Mouse (Mus musculus) heart, postnatal 10 days (tissue): ENCODE results near the gene Tmem63a. TPM values are rescaled to one million over a fixed set of nuclear protein-coding genes. Genes with fewer than 3 reads are reported as not detected.
"Not testable (repeated sequence)": the region's sequence is repeated elsewhere in the genome, so short reads cannot be mapped to it uniquely, and the experiment has no call there.

Source experiments
- DNase-seq, 2 experiments: peaks; one replicate each; pipeline ENCODE4 v3.0.0; 2021
- intact Hi-C: fragments of 180-260 bp; cut with DNase I; formaldehyde crosslinking; loops from one replicate; pipeline ENCODE4 v1.15.1; 2025
- total RNA-seq, 2 experiments: library from RNA; stranded (reverse); gene quantifications; 2 replicates each; pipeline ENCODE4 v1.2.3; 2021

Tmem63a gene
- total RNA-seq: 10 to 100 TPM; 15.1 to 18.5 TPM

DNA sequence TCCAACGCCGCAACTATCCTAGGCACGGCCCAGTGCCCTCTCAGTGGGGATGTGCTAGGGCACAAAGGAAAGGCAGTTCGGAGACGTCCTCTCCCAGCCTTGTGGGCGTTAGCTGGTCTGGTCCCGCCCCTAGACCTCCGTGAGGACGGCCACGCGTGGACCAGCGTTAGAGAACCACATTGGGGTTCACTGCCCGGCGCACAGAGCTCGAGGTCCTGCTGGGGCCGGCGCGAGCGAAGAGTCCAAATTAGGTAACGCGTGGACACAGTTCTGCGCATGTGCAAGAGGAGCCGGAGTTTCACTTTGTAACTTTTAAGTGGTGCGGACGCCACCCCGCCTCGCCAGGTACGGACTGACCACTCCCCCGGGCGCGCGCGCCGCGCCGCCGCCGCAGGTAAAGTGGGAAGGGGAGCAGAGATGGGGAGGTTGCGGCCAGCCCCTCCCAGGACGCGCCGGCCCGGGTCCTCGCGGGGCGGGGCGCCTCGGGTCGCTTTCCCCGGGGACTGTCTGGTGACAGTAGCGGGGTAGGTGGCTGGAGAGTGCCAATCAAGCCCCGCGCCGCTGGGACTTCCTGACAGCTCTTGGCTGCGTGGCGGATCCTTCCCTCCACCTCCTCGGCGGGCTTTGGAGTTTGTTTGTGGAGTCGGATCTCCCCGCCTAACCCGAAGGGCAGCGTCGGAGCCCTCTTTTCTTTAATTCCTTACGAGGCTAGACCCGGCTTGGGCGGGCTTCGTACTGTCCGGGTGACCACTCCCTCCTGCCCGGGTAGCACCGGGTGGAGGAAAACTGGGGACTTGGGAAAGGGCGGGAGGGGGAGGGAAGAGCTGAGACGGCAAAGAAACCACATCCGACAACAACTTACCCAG, at the start of gene Tmem63a:
Tmem63a (plus strand) TSS at position 179 of the 866 bp plus-strand sequence.
- peak; percentile 86 for DNase-seq
- intact Hi-C loops: loop anchor here (2.0 kb wide), 1 partner anchor 38 kb away; the partner anchor contains the start of gene Pycr2

DNA sequence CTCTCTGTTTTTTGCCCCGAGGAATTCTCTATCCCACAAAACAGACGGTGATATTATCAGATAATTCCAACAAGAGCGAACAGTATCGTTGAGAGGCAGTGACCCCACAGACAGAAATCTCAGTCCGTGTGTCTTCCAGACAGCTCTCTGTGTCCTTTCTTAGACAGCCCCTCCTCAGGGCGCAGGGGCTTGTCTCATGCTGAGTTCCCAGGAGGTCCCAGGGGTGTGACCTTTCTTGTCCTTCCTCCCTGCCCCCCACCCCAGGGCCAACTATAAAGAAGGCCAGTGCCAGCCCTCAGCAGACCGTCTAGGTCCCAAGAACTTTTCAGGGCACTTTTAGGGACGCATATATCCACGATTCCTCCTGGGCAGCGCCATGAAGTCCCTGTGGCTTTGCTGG, 49.3 kb upstream of the Tmem63a start, which contains the start of gene Lefty2:
Lefty2 (plus strand) TSS at position 301 of the 400 bp plus-strand sequence.
- DNase-seq: no peak
- intact Hi-C loops: no loop called here

DNA sequence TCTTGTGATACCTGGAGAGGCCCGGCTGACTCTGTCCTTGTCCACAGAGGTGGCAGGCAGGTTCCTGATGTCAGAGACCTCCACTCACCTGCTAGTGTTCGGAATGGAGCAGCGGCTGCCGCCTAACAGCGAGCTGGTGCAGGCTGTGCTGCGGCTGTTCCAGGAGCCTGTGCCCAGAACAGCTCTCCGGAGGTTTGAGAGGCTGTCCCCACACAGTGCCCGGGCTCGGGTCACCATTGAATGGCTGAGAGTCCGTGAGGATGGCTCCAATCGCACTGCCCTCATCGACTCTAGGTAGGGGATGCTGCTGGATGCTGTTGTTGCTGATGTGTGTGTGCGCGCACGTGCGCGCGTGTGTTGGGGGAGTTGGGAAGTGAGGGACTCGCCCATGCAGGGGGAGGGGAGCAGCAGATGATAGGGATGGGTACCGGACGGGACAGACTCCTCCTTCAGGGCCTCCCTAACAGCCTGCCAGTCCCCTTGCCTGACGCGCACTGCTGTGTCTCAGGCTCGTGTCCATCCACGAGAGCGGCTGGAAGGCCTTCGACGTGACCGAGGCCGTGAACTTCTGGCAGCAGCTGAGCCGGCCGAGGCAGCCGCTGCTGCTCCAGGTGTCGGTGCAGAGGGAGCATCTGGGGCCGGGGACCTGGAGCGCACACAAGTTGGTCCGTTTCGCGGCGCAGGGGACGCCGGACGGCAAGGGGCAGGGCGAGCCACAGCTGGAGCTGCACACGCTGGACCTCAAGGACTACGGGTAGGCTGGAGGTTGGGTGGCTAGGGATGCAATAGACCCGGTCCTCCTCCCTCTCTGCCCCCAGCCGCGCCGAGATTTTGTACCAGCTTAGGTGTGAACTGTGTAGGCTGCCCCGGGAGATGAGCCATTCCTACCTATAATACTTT, 47.8 kb upstream of the Tmem63a start:
- intact Hi-C loops, DNase-seq: not testable (repeated sequence)

DNA sequence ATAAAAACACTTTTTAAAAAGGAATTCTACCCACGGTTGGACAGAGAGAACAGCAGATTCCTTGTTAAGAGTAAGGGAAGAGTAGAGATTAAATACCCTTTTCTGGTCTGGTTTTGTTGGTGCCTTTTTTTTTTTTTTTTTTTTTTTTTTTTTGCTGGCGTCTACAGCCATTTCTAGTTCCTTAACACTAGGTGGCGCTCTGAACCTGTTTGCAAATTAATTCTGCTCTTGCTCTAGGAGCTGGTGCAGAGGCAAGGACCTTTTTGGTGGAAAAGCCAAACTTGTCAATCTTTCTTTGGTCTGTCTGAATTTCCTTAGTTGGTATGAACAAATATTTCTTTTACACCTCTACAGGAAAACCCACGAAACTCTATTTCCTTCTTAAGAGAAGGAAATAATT, 41.0 kb upstream of the Tmem63a start:
- DNase-seq: peak; percentile 50 to 69
- intact Hi-C loops: loop anchor here (1.0 to 5.0 kb wide), 2 partner anchors 75 to 136 kb away; no protein-coding TSS in a partner anchor

DNA sequence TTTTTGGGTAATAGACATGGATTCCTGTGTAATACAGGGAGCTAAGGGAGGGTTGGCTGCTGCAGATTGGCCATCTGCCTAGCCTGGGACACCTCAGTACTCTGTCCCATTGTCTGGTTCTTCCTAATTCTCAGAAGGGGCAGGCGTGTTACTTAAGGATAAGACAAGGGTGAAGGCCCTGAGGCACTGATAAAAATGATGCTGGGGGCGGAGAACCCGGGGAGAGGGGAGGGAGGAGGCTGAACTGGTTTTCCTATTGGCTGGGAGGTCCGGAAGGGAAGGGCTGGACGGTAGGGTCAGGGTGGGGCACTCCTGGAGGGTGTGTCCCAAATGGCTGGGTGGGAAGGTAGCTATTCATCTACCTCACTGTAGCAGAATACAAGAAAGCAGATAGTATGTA, 39.2 kb upstream of the Tmem63a start:
- intact Hi-C loops: loop anchor here (5.0 kb wide), 1 partner anchor 134 kb away; no protein-coding TSS in a partner anchor
- DNase-seq: no peak

DNA sequence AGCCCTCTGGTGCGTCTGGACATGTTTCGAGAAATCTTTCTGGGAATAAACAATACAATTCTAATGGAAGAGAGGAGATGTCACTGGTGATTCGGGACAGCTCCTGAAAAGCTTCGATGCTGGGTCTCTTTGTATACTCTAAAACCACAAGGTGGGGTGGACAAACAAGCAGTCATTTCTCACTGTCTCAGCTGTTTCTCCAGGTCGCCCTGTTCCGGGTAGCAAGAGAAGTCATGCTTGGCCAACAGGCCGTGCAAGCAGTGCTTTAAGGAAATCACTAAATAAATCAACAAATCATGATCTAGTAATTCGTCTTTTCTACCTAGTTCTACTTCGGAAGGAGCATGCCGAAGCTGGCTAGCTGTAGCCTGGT, 38.5 kb upstream of the Tmem63a start:
- intact Hi-C loops: loop anchor here (2.0 to 5.0 kb wide), 2 partner anchors 39 to 134 kb away; partner anchors contain the start of gene Tmem63a
- DNase-seq: no peak

DNA sequence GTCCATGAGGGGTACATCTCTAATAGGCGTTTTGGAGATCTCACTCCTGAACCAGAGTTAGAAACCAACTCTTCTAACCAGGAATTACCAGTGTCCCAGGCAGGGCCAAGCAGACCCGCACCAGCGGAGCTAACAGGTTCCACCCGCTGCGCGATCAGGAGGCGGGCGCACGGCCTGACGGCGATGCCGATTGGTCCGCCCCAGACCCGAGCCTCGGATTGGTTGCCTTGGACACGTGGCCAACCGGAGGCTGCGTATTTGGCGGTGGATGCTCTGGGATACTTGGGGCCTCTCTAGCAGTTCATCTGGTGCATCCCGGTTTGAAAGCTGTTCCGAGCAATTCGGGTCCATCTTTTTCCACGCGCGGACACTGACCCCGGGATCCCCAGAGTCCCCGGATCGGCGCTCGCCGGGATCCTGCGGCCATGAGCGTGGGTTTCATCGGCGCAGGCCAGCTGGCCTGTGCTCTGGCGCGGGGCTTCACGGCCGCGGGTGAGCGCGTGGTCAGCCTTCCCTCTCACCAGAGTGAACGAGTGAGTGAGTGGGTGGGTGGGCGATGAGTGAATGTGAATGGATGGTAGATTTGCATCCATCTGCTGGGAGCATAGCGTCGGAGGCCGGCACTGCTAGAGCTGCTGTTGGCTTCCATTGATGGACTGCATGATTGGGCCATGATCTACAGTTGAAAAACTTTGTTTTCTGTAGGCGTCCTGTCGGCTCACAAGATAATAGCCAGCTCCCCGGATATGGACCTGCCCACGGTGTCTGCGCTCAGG, 37.9 kb upstream of the Tmem63a start, which contains the start of gene Pycr2:
Pycr2 (plus strand) TSS at position 255 of the 776 bp plus-strand sequence.
- DNase-seq: peak; percentile 95 to 96
- intact Hi-C loops: loop anchor here (2.0 to 5.0 kb wide), 2 partner anchors 39 to 133 kb away; partner anchors contain the start of gene Tmem63a

DNA sequence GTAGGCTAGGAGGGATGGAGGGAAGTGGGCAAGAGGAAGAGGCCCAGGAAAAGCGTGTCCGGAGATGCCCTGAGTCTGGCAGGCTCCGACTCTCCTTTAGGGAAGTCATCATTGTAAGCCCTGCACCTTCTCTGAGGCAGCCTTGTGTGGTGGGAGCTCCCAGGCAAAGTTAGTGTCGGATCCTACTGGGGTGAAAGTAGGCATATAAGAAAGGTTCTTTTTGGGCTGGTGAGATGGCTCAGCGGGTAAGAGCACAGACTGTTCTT, 37.4 kb upstream of the Tmem63a start:
- DNase-seq: no peak
- intact Hi-C loops: loop anchor here (2.0 to 5.0 kb wide), 2 partner anchors 38 to 133 kb away; partner anchors contain the start of gene Tmem63a

DNA sequence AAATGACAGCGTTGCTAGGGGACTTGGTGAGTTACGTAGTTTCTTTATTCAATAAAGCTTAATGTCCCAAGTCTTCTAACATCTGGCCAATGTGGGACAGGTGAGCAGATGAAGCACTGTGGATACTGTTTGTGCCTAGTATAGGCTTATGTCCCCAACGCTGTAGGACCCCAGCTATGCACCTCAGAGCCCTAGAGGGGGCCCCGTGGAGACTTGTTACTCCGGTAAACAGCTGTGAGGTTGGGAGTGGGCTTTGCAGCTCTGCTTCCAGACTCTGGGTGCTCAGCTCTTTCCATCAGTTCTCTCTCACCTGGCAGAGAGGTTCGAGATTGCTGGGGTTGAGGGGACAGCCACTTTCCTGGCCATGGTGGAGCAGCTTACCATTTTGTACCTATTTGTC, 36.8 kb upstream of the Tmem63a start:
- no peak for DNase-seq
- intact Hi-C loops: loop anchor here (2.0 kb wide), 1 partner anchor 37 kb away; the partner anchor contains the start of gene Tmem63a

DNA sequence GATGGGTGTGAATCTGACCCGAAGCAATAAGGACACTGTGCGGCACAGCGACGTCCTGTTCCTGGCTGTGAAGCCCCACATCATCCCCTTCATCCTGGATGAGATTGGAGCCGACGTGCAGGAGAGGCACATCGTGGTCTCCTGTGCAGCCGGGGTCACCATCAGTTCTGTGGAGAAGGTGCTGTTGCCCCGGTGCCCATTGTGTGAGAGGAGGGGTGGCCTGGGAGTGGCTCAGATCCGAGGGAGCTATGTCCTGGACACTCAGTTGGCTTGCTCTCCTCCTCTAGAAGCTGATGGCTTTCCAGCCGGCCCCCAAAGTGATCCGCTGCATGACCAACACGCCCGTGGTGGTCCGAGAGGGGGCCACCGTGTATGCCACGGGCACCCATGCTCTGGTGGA, 36.3 kb upstream of the Tmem63a start:
- intact Hi-C loops: loop anchor here (2.0 kb wide), 1 partner anchor 37 kb away; the partner anchor contains the start of gene Tmem63a
- DNase-seq: no peak

DNA sequence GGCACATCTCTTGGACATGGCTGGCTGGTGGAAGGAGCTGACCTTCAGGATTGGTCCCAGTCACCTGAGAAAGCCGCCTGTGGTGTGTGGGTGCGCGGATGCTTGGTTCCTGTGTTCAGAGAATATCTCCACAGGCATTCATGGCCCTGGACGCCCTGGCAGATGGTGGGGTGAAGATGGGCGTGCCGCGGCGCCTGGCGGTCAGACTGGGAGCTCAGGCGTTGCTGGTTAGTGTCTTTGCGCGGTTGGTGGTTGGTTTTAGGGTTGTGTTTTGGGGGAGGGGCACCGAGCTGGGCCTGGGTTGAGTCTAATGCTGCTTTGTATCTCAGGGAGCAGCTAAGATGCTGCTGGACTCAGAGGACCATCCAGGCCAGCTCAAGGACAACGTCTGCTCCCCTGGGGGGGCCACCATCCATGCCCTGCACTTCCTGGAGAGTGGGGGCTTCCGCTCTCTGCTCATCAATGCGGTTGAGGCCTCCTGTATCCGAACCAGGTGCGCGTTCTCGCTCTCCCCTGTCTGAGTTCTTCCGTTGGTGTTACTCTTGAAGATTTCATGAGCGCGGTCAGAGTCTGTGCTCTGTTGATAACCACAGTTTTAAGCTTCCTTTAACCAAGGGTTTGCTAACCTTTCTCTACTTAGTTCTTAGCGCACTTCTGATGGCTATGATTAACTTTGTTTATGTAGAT, 35.5 kb upstream of the Tmem63a start:
- DNase-seq: no peak
- intact Hi-C loops: no loop called here

DNA sequence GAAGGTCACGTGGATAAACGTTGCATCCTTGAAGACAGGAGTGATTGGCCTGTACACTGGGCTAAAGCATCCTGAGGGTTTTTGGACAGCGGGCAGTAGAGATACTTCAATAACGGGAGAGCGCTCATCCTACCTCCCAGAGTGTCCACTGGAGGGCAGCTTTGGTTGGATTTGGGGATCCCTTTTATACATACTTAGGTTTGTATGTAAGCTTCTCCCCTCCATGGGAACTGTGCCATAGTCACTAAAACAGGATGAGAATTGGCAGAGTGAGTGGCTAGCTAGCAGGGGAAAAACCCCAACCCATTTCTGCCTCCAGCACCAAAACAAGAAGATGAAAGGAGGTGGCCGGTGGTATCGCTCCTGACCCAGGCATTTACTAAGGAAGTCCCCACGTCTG, 31.0 kb upstream of the Tmem63a start:
- DNase-seq: peak; percentile 37 to 44
- intact Hi-C loops: no loop called here

DNA sequence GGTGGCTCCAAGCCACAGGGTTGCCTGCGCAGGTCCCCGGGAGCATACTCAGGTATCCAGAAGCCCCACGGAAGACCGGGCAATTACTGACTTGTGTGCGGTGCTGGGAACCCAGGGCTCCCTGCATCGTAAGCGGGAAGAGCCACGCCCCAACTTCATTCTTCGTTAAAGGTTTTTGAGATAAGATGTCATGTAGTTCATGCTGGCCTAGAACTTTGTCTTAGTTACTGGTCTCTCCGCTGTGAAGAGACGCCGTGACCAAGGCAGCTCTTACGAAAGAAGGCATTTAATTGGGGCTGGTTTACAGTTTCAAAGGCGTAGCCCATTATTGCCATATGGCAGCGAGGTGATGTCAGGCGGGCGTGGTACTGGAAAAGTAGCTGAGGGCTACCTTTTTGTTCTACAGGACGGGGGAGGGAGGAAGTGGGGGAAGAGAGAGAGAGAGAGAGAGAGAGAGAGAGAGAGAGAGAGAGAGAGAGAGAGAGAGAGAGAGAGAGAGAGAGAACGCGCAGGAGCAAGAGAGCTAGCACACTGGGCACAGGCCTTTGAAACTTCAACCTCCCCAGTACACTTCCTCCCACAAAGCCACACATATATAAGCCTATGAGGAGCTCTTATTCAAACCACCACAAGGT, 30.4 kb upstream of the Tmem63a start:
- intact Hi-C loops: no loop called here
- no peak for DNase-seq

DNA sequence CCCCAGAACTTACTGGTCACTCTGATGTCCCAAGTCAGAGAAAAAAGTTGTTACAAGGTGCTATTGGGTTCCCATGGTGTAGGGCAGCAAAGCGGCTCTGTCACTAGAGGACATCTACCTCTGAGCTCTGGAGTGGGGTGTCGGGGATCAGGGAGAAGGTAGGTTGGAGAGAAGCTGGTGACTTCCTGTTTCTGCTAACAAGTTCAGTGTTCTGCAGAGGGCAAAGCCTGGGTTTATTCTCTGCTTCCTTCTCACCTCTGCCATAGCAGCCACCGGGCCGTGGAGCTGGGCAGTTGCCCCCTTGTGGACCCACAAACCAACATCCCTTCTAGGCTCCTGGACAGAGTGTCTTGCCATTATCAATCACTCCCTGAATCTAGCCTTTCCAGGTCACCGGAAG, 29.4 kb upstream of the Tmem63a start:
- intact Hi-C loops: no loop called here
- DNase-seq: no peak

DNA sequence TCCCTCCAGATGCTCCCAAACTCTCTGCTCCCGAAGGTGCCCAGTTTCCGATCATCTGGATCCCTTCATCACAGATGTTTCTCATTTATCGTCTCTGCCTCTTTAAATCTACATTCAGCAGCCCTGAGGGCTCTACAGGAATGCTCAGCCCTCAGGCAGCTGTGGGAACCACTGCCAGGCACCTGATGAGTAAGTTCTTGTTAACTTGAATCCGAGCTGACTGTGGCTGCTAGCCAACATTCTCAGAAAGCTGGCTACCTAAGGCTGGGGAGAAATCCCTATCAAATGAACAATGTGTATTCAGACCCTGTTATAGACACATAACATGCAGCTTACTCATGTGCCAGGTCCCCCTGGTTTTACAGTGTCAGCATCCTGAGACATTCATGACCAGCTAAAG, 28.3 kb upstream of the Tmem63a start:
- intact Hi-C loops: no loop called here
- DNase-seq: no peak

DNA sequence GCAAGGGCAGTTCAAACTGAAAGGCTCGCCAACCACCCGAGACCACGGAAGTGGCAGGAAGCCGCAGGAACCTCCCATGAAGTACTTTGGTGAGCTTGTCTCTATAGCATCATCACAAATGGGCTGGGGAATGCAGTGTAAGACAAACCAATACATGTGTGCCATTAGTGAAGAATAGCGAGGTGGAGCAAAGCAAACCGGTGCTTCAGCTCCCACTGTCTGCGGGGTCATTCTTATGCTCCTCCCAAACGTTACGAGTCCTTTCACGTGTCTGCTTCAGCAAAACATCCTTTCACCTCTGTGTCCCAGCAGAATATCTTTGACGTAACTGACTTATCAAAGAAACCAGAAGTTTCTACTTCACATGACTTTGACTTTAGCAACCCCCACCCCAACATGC, 25.7 kb upstream of the Tmem63a start:
- DNase-seq: no peak
- intact Hi-C loops: no loop called here

DNA sequence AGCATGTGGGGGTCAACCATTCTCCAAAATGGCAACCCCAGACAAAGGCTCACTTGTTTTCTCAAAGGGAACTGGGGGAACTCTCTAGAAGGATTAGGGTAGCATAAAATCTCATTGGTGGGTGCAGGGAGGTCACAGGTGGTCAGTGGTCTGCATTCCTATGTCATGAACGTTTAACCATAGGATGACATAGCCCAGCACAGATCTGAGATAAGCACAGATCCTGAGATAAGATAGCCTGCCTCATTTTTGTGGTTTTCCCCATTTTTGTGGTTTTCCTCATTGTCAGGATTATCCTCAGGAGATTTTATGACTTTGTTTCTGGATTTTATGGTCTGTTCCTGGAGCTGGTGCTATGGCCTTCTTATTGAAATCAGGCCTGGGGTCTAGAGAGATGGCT, 25.1 kb upstream of the Tmem63a start:
- intact Hi-C loops: no loop called here
- DNase-seq: no peak

DNA sequence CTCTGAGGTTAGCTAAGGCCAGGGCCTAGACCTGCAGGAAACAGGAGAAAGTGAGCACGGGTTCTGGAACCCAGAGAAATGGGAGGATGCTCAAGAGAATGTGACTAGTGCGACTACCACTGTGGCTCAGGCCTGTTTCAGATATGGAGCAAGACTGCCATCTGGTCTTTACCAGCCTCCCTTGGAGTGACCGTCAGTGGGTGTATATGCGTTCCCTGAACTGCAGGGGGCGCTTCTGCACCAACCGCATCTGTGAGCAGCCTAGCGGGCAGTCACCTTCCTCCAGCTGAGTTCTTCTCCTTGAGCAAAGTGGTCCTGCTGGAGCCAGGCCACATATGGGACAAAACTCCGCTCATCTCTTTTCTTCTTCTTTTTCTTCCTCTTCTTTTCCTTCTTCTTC, 22.5 kb upstream of the Tmem63a start:
- intact Hi-C loops: no loop called here

More for the DNA sequence above, 22.5 kb upstream of the Tmem63a start:
- peak in 1 of 2 experiments; percentile 38 for DNase-seq
